In genomic region chr15:103006326-103006725, GRCm38 (mm10) we compare ENCODE assay signal across 25 mouse cellular contexts. TPM values are rescaled to one million over a fixed set of nuclear protein-coding genes. Genes with fewer than 3 reads are reported as not detected.
A peak's percentile ranks its signal among the peaks of the same experiment; 100 is the strongest.
DNase-seq lines count a peak whose midpoint lies in the region; ATAC-seq and TF ChIP-seq lines count a peak whose summit lies in the region.
"Had no signal": no experiment of that assay in that cellular context is flagged by ENCODE, and none has a peak within 500 bp of the region (broad histone marks: within the 10 kb centered on the region; RNA-seq: fewer than 3 reads in every experiment).

No protein-coding gene starts in this region.

- TF ChIP-seq POLR2A in CH12.LX (IDR thresholded peaks at IDR 0.05; ENCODE audit: low read depth, low read length): no peak

- 5% methylated on average over 1 of the region's 1 CpGs for WGBS in limb, embryonic 10.5 days
- WGBS in neural tube, embryonic 14.5 days: 21% methylated on average over 1 of the region's 1 CpGs
- WGBS in hindbrain, embryonic 12.5 days: 18% methylated on average over 1 of the region's 1 CpGs
- WGBS in heart, embryonic 10.5 days: 18% methylated on average over 1 of the region's 1 CpGs

- no peak for TF ChIP-seq CTCF in gastrocnemius, adult 2 months (IDR thresholded peaks at IDR 0.05)
- no peak for TF ChIP-seq CTCF in CH12.LX (conservative IDR thresholded peaks at IDR 0.05 in 1 of 2, IDR thresholded peaks at IDR 0.05 in 1 of 2; ENCODE audit: low read depth in 2 of 2, low read length in 2 of 2)

- no peaks in the 10 kb centered on the region for H3K36me3 ChIP-seq in CH12.LX (replicated peaks in 1 of 2; ENCODE audit: control insufficient read depth in 1 of 2, insufficient read depth in 1 of 2, low read length in 1 of 2)
- no peaks in the 10 kb centered on the region; the same call in 1 of the 2 replicates for H3K36me3 ChIP-seq in limb, embryonic 10.5 days
- H3K36me3 ChIP-seq in neural tube, embryonic 14.5 days (ENCODE audit: control insufficient read depth, insufficient read depth, low read length): 0 out of 2 replicates have a peak, but pooled peaks cover 3% of the 10 kb centered on the region
- H3K36me3 ChIP-seq in hindbrain, embryonic 12.5 days: no peaks in the 10 kb centered on the region
- no peaks in the 10 kb centered on the region for H3K36me3 ChIP-seq in heart, embryonic 10.5 days
- H3K36me3 ChIP-seq: hindbrain, embryonic 10.5 days; liver, embryonic 13.5 days; midbrain, embryonic 13.5 days had no signal

- dilution Hi-C loops in CH12.LX (cut with MboI; ENCODE audit: extremely low pct_ligation_motif_present, extremely low pct_unique_long_range_greater_than_20kb, low sequenced_read_pairs): no loop called here

- no peak for TF ChIP-seq EP300 in CH12.LX (IDR thresholded peaks at IDR 0.05; ENCODE audit: low read length)

- TF ChIP-seq RAD21 in CH12.LX (IDR thresholded peaks at IDR 0.05; ENCODE audit: low read depth, low read length): no peak

- H3K79me2 ChIP-seq in CH12.LX (replicated peaks; ENCODE audit: control insufficient read depth, extremely low read depth, insufficient read depth, poor library complexity, severe bottlenecking): no peaks in the 10 kb centered on the region

- peak overlapping the region; percentile 80 for H3K4me2 ChIP-seq in CH12.LX (ENCODE audit: insufficient read depth, low read depth, poor library complexity, severe bottlenecking)
- H3K4me2 ChIP-seq in neural tube, embryonic 14.5 days (ENCODE audit: low read depth, low read length): peak overlapping the region; percentile 83
- no peak overlapping the region for H3K4me2 ChIP-seq in hindbrain, embryonic 12.5 days (replicated peaks)
- H3K4me2 ChIP-seq: liver, embryonic 13.5 days; midbrain, embryonic 13.5 days had no signal

- no peaks in the 10 kb centered on the region for H3K9me3 ChIP-seq in CH12.LX (replicated peaks; ENCODE audit: low read length)
- H3K9me3 ChIP-seq in limb, embryonic 10.5 days (replicated peaks): no peaks in the 10 kb centered on the region
- H3K9me3 ChIP-seq in neural tube, embryonic 14.5 days (ENCODE audit: control insufficient read depth, low read length): no peaks in the 10 kb centered on the region
- H3K9me3 ChIP-seq in hindbrain, embryonic 12.5 days (replicated peaks): no peaks in the 10 kb centered on the region
- no peaks in the 10 kb centered on the region for H3K9me3 ChIP-seq in heart, embryonic 10.5 days
- H3K9me3 ChIP-seq: hindbrain, embryonic 10.5 days; liver, embryonic 13.5 days; midbrain, embryonic 13.5 days had no signal

- peak overlapping the region; percentile 8 for H3K9ac ChIP-seq in CH12.LX (ENCODE audit: insufficient read depth, low read depth)
- H3K9ac ChIP-seq in neural tube, embryonic 14.5 days (replicated peaks; ENCODE audit: low read depth, low read length): peak overlapping the region; percentile 78
- H3K9ac ChIP-seq in hindbrain, embryonic 12.5 days: no peak overlapping the region
- H3K9ac ChIP-seq: liver, embryonic 13.5 days; midbrain, embryonic 13.5 days had no signal

- intact Hi-C loops in gastrocnemius, adult 2 months (cut with DNase I): no loop called here

- DNase-seq in gastrocnemius, adult 2 months: peak; percentile 15
- DNase-seq in gastrocnemius, postnatal 25 days: no peak
- no peak for DNase-seq in CH12.LX (ENCODE audit: extremely low read depth)
- DNase-seq in limb, embryonic 10.5 days (ENCODE audit: low spot score): no peak
- DNase-seq in heart, embryonic 10.5 days (ENCODE audit: low spot score): no peak
- no peak for DNase-seq in adrenal gland, postnatal 10 days
- DNase-seq: adrenal gland, adult 8-10 months; cerebellum, adult 18-20 months; cerebellum, postnatal 36 days; layer of hippocampus, adult 9-11 months; liver, embryonic 13.5 days; right cerebral cortex, postnatal 14 days; thymus, postnatal 4 days had no signal

- no peak for ATAC-seq in neural tube, embryonic 14.5 days (ENCODE audit: low read depth)
- ATAC-seq in hindbrain, embryonic 12.5 days (ENCODE audit: low FRiP score): no peak
- ATAC-seq: forebrain, embryonic 14.5 days; inflammation-experienced regulatory T-cells, adult 6 months; midbrain, embryonic 13.5 days had no signal

- no peaks in the 10 kb centered on the region for H3K27me3 ChIP-seq in CH12.LX (replicated peaks)
- peaks cover 99% of the 10 kb centered on the region for H3K27me3 ChIP-seq in limb, embryonic 10.5 days (ENCODE audit: low read depth, poor library complexity, severe bottlenecking)
- no peaks in the 10 kb centered on the region for H3K27me3 ChIP-seq in neural tube, embryonic 14.5 days (ENCODE audit: control insufficient read depth, insufficient read depth, low read length)
- peaks cover 100% of the 10 kb centered on the region for H3K27me3 ChIP-seq in hindbrain, embryonic 12.5 days
- H3K27me3 ChIP-seq in heart, embryonic 10.5 days (ENCODE audit: insufficient read depth, poor library complexity, severe bottlenecking): peaks cover 100% of the 10 kb centered on the region

- peaks cover 13 to 88% of the 10 kb centered on the region in 2 experiments for H3K4me1 ChIP-seq in CH12.LX (ENCODE audit: control insufficient read depth in 1 of 2, insufficient read depth in 2 of 2)
- H3K4me1 ChIP-seq in limb, embryonic 10.5 days: peaks cover 99% of the 10 kb centered on the region
- peaks cover 94% of the 10 kb centered on the region for H3K4me1 ChIP-seq in neural tube, embryonic 14.5 days (ENCODE audit: control insufficient read depth, insufficient read depth, low read length)
- H3K4me1 ChIP-seq in hindbrain, embryonic 12.5 days: no peaks in the 10 kb centered on the region
- peaks cover 13% of the 10 kb centered on the region for H3K4me1 ChIP-seq in heart, embryonic 10.5 days
- H3K4me1 ChIP-seq: hindbrain, embryonic 10.5 days; liver, embryonic 13.5 days; midbrain, embryonic 13.5 days had no signal

- H3K27ac ChIP-seq in gastrocnemius, adult 2 months: peak overlapping the region; percentile 87
- H3K27ac ChIP-seq in CH12.LX (ENCODE audit: insufficient read depth, low read depth): no peak overlapping the region
- H3K27ac ChIP-seq in limb, embryonic 10.5 days: peak overlapping the region; percentile 83
- H3K27ac ChIP-seq in neural tube, embryonic 14.5 days (ENCODE audit: low read depth, low read length): peak overlapping the region; percentile 79
- H3K27ac ChIP-seq in hindbrain, embryonic 12.5 days: no peak overlapping the region
- no peak overlapping the region for H3K27ac ChIP-seq in heart, embryonic 10.5 days
- H3K27ac ChIP-seq: hindbrain, embryonic 10.5 days; liver, embryonic 13.5 days; midbrain, embryonic 13.5 days had no signal

- peak overlapping the region; percentile 63 for H3K4me3 ChIP-seq in gastrocnemius, adult 2 months
- H3K4me3 ChIP-seq in CH12.LX (replicated peaks in 1 of 3; ENCODE audit: low read depth in 2 of 3, low read length in 2 of 3, poor library complexity in 1 of 3): no peak overlapping the region
- peak overlapping the region; percentile 38; the same call in 1 of the 2 replicates for H3K4me3 ChIP-seq in limb, embryonic 10.5 days
- peak overlapping the region; percentile 28; the same call in 1 of the 2 replicates for H3K4me3 ChIP-seq in neural tube, embryonic 14.5 days (ENCODE audit: low read depth, low read length)
- no peak overlapping the region for H3K4me3 ChIP-seq in hindbrain, embryonic 12.5 days
- no peak overlapping the region for H3K4me3 ChIP-seq in heart, embryonic 10.5 days
- H3K4me3 ChIP-seq: erythroblast, embryonic 14.5 days; hindbrain, embryonic 10.5 days; liver, embryonic 13.5 days; midbrain, embryonic 13.5 days had no signal

- in situ Hi-C loops in CH12.LX (cut with MboI; ENCODE audit: low pct_ligation_motif_present, low pct_unique_long_range_greater_than_20kb, low sequenced_read_pairs): no loop called here

RNA-seq across cellular contexts. Expression of gene Hoxc6, which starts 8.3 kb away (rescaled TPM):
- 1 to 10 TPM; 8.1 to 8.6 TPM for total RNA-seq in gastrocnemius, adult 2 months (2021)
- 1 to 10 TPM; 5.3 to 8.1 TPM for total RNA-seq in gastrocnemius, postnatal 25 days (2021)
- total RNA-seq in CH12.LX (2012; rRNA removed) (0.42 and 0.76 TPM in 2 replicates), CH12.LX (2014; rRNA removed) (0.59 and 0.79 TPM in 2 replicates)
- 2.9 and 4.5 TPM in 2 replicates for polyA plus RNA-seq in CH12.LX (2012; ENCODE audit: insufficient read length, low read depth)
- 10.1 and 10.2 TPM in 2 replicates for polyA plus RNA-seq in limb, embryonic 10.5 days (2016; fragmentation: Nextera tagmentation; extraction: Ambion mirVana)
- polyA plus RNA-seq in neural tube, embryonic 14.5 days (2014; fragmentation: Nextera tagmentation; extraction: Ambion mirVana): 23.0 and 38.7 TPM in 2 replicates
- polyA plus RNA-seq in hindbrain, embryonic 12.5 days (2016; fragmentation: Nextera tagmentation; extraction: Ambion mirVana): 2.1 and 2.3 TPM in 2 replicates
- polyA plus RNA-seq in heart, embryonic 10.5 days (2016; fragmentation: Nextera tagmentation; extraction: Ambion mirVana): 0.23 and 1.8 TPM in 2 replicates
- total RNA-seq in adrenal gland, postnatal 10 days (2021): 10 to 100 TPM; 25.1 to 35.7 TPM
- total RNA-seq: granulocyte monocyte progenitor cell, adult 5-6 weeks; left cerebral cortex, postnatal 14 days had no signal
- polyA plus RNA-seq: erythroblast, embryonic 14.5 days; forebrain, embryonic 14.5 days; hindbrain, embryonic 10.5 days; inflammation-experienced regulatory T-cells, adult 6 months; midbrain, embryonic 13.5 days had no signal

RNA-seq across cellular contexts. Expression of gene Hoxc4, which starts 12.4 kb away (rescaled TPM):
- total RNA-seq in gastrocnemius, adult 2 months (2021): 1 to 10 TPM; 4.3 to 4.6 TPM
- 1 to 10 TPM; 3.8 to 4.1 TPM for total RNA-seq in gastrocnemius, postnatal 25 days (2021)
- total RNA-seq in CH12.LX (2012; rRNA removed) (5.7 and 7.8 TPM in 2 replicates), CH12.LX (2014; rRNA removed) (8.6 and 10.4 TPM in 2 replicates)
- 31.7 and 37.0 TPM in 2 replicates for polyA plus RNA-seq in CH12.LX (2012; ENCODE audit: insufficient read length, low read depth)
- 9.1 and 9.8 TPM in 2 replicates for polyA plus RNA-seq in limb, embryonic 10.5 days (2016; fragmentation: Nextera tagmentation; extraction: Ambion mirVana)
- polyA plus RNA-seq in neural tube, embryonic 14.5 days (2014; fragmentation: Nextera tagmentation; extraction: Ambion mirVana): 19.0 and 24.0 TPM in 2 replicates
- 34.5 and 59.6 TPM in 2 replicates for polyA plus RNA-seq in hindbrain, embryonic 12.5 days (2016; fragmentation: Nextera tagmentation; extraction: Ambion mirVana)
- 0.81 and 6.6 TPM in 2 replicates for polyA plus RNA-seq in heart, embryonic 10.5 days (2016; fragmentation: Nextera tagmentation; extraction: Ambion mirVana)
- 1 to 10 TPM; 6.1 to 9.2 TPM for total RNA-seq in adrenal gland, postnatal 10 days (2021)
- total RNA-seq: granulocyte monocyte progenitor cell, adult 5-6 weeks; left cerebral cortex, postnatal 14 days had no signal
- polyA plus RNA-seq: forebrain, embryonic 14.5 days; inflammation-experienced regulatory T-cells, adult 6 months had no signal

RNA-seq across cellular contexts. Expression of gene Hoxc8, which starts 15.9 kb away (rescaled TPM):
- 1 to 10 TPM; 1.0 to 2.8 TPM for total RNA-seq in gastrocnemius, adult 2 months (2021)
- total RNA-seq in gastrocnemius, postnatal 25 days (2021): 1 to 10 TPM; 1.3 to 1.6 TPM
- total RNA-seq in CH12.LX (2012; rRNA removed): not detected in 2 replicates
- total RNA-seq in CH12.LX (2014; rRNA removed): not detected in 2 replicates
- not detected in 2 replicates for polyA plus RNA-seq in CH12.LX (2012; ENCODE audit: insufficient read length, low read depth)
- polyA plus RNA-seq in limb, embryonic 10.5 days (2016; fragmentation: Nextera tagmentation; extraction: Ambion mirVana): 5.1 and 6.0 TPM in 2 replicates
- 50.1 and 136 TPM in 2 replicates for polyA plus RNA-seq in neural tube, embryonic 14.5 days (2014; fragmentation: Nextera tagmentation; extraction: Ambion mirVana)
- polyA plus RNA-seq in hindbrain, embryonic 12.5 days (2016; fragmentation: Nextera tagmentation; extraction: Ambion mirVana): not detected in 2 replicates
- 0.06 and 1.7 TPM in 2 replicates for polyA plus RNA-seq in heart, embryonic 10.5 days (2016; fragmentation: Nextera tagmentation; extraction: Ambion mirVana)
- total RNA-seq in adrenal gland, postnatal 10 days (2021): 10 to 100 TPM; 17.0 to 21.0 TPM
- total RNA-seq: granulocyte monocyte progenitor cell, adult 5-6 weeks; left cerebral cortex, postnatal 14 days had no signal
- polyA plus RNA-seq: brain, embryonic 14.5 days; erythroblast, embryonic 14.5 days; forebrain, embryonic 14.5 days; heart, embryonic 16.5 days; hindbrain, embryonic 10.5 days; midbrain, embryonic 13.5 days had no signal

RNA-seq across cellular contexts. Expression of gene Hoxc9, which starts 30.1 kb away (rescaled TPM):
- total RNA-seq in gastrocnemius, adult 2 months (2021): 1 to 10 TPM; 6.7 to 8.3 TPM
- total RNA-seq in gastrocnemius, postnatal 25 days (2021): 1 to 10 TPM; 4.6 to 6.5 TPM
- total RNA-seq in CH12.LX (2012; rRNA removed) (not detected in 2 replicates), CH12.LX (2014; rRNA removed) (0.12 TPM in 1 of 2 replicates, not detected in the other)
- polyA plus RNA-seq in CH12.LX (2012; ENCODE audit: insufficient read length, low read depth): 0.20 and 0.26 TPM in 2 replicates
- polyA plus RNA-seq in limb, embryonic 10.5 days (2016; fragmentation: Nextera tagmentation; extraction: Ambion mirVana): 4.4 and 6.9 TPM in 2 replicates
- polyA plus RNA-seq in neural tube, embryonic 14.5 days (2014; fragmentation: Nextera tagmentation; extraction: Ambion mirVana): 46.9 and 49.8 TPM in 2 replicates
- not detected in 2 replicates for polyA plus RNA-seq in hindbrain, embryonic 12.5 days (2016; fragmentation: Nextera tagmentation; extraction: Ambion mirVana)
- 0.49 TPM in 1 of 2 replicates, not detected in the other for polyA plus RNA-seq in heart, embryonic 10.5 days (2016; fragmentation: Nextera tagmentation; extraction: Ambion mirVana)
- total RNA-seq in adrenal gland, postnatal 10 days (2021): 1 to 10 TPM; 2.4 to 3.2 TPM
- total RNA-seq: granulocyte monocyte progenitor cell, adult 5-6 weeks; left cerebral cortex, postnatal 14 days had no signal
- polyA plus RNA-seq: brain, embryonic 14.5 days; erythroblast, embryonic 14.5 days; forebrain, embryonic 14.5 days; heart, embryonic 16.5 days; hindbrain, embryonic 10.5 days; inflammation-experienced regulatory T-cells, adult 6 months; liver, embryonic 13.5 days; lung, embryonic 16.5 days; midbrain, embryonic 13.5 days had no signal

RNA-seq across cellular contexts. Expression of gene Hoxc5, which starts 39.1 kb away (rescaled TPM):
- total RNA-seq in gastrocnemius, adult 2 months (2021): 1 to 10 TPM; 2.7 to 2.9 TPM
- 1 to 10 TPM; 1.6 to 1.8 TPM for total RNA-seq in gastrocnemius, postnatal 25 days (2021)
- not detected in 2 replicates for total RNA-seq in CH12.LX (2012; rRNA removed)
- total RNA-seq in CH12.LX (2014; rRNA removed): 0.15 TPM in 1 of 2 replicates, not detected in the other
- polyA plus RNA-seq in CH12.LX (2012; ENCODE audit: insufficient read length, low read depth): 0.16 and 0.22 TPM in 2 replicates
- polyA plus RNA-seq in limb, embryonic 10.5 days (2016; fragmentation: Nextera tagmentation; extraction: Ambion mirVana): 10.6 and 12.7 TPM in 2 replicates
- polyA plus RNA-seq in neural tube, embryonic 14.5 days (2014; fragmentation: Nextera tagmentation; extraction: Ambion mirVana): 3.6 and 10.2 TPM in 2 replicates
- polyA plus RNA-seq in hindbrain, embryonic 12.5 days (2016; fragmentation: Nextera tagmentation; extraction: Ambion mirVana): 20.2 and 37.0 TPM in 2 replicates
- polyA plus RNA-seq in heart, embryonic 10.5 days (2016; fragmentation: Nextera tagmentation; extraction: Ambion mirVana): 0.60 and 5.5 TPM in 2 replicates
- 1 to 10 TPM; 5.5 to 6.9 TPM for total RNA-seq in adrenal gland, postnatal 10 days (2021)
- total RNA-seq: granulocyte monocyte progenitor cell, adult 5-6 weeks; left cerebral cortex, postnatal 14 days had no signal
- polyA plus RNA-seq: erythroblast, embryonic 14.5 days; forebrain, embryonic 14.5 days; inflammation-experienced regulatory T-cells, adult 6 months had no signal

Comparison
In these comparisons a context has a peak if more than half of its experiments do, and no peak if none do; other contexts are left out.
1. H3K27ac ChIP-seq: peak in gastrocnemius, adult 2 months (single experiment), limb, embryonic 10.5 days (single experiment) and neural tube, embryonic 14.5 days (single experiment); none in CH12.LX (single experiment), hindbrain, embryonic 12.5 days (single experiment) and heart, embryonic 10.5 days (single experiment).
2. H3K4me3 ChIP-seq: peak in gastrocnemius, adult 2 months (single experiment), limb, embryonic 10.5 days (single experiment) and neural tube, embryonic 14.5 days (single experiment); none in CH12.LX (0 of 3), hindbrain, embryonic 12.5 days (single experiment) and heart, embryonic 10.5 days (single experiment).